Mouse (Mus musculus) layer of hippocampus, adult 11-12 months (tissue): ENCODE measurements around the gene H2-T23.
"Not testable (repeated sequence)": the region's sequence is repeated elsewhere in the genome, so short reads cannot be mapped to it uniquely, and the experiment has no call there.

Source experiments
- DNase-seq: peaks from one replicate; pipeline ENCODE4 v3.0.0; 2022; ENCODE audit warnings: low spot score

The H2-T23 gene

GRCm38 (mm10) chr17:36023710-36024654 lies 8.7 kb downstream of the H2-T23 start:
- no peak for DNase-seq

- no peak for DNase-seq
Measured at GRCm38 (mm10) chr17:36022922-36023321, 9.7 kb downstream of the H2-T23 start.

DNA sequence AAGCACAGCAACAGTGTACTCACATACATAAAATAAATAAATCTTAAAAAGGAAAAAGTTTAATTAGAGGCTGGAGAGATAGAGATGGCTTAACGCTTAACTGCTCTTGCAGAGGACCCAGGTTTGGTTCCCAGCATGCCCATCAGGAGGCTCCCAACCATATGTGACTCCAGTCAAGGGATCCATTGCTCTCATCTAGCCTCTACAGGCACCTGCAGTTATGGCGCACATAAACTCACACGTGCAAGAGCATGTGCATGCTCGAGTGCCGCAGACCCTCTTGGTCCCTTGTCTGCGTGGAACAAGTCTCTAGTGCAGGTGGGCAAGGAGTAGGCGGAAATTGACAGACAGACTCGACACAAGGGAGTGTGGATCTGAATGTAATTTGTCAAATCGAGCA lies 10.6 kb downstream of the H2-T23 start:
- no peak for DNase-seq

GRCm38 (mm10) chr17:36021309-36021708 lies 11.3 kb downstream of the H2-T23 start:
- no peak for DNase-seq

DNA sequence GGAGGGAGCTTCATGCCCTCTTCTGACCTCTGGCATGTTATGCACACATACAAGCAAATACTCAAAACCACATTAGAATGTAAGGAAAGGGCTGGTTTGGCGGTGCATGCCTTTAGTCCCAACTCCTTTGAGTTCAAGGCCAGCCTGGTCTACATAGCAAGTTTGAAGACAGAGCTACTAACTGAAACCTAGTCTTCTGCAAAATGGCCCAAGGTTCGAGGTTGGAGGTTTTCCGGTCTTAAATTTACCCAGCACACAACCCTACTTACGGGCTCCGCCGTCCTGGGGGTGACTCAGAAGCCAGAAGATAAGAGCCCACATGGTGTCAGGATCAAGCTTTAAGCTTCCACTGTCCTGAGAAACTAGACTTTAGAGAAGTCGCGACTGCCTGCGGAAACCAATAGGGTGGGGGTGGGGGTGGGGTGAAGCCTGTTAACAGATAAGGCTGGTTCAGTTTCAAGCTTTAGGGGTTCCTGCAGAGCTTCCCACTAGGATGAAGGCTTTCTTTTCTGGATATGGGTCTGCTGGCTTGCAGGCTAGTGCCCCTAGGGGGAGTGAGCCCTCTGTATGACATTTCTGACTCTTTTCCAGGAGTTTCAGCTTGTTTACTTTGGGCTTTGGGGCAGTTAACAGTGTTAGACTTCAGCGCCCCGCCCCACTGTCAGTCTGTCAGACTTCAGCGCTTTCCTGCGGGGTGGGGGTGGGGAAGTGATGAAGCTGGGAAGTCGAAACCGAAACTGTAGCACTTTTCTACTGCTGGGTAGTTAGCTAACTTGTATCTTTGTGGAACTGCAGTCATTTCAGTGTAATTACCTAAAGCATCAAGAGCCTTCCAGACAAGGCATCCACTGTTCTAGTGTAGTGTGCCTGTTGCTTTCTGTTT lies 12.2 kb downstream of the H2-T23 start, which contains the start of gene H2-T24:
H2-T24 (minus strand) TSS at position 370 of the 883 bp plus-strand sequence.
- peak; percentile 61 for DNase-seq

DNA sequence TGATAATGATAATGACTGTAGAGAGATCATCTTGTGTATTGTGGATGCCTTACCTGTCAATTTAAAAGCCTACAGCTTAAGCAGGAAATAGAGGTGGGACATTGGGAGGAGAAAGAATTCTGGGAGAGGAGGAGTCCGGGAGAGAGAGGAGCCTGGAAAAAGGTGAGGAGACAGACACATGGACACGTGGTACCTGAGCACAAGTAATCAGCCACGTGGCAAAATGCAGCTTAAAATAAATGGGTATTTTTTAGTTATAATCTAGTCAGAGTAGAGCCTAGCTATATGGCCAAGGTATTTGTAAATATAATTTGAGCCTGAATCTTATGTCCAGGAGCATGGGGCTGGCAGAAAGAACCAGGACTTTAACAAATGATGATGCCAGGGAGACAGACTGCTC lies 13.1 kb downstream of the H2-T23 start:
- DNase-seq: no peak

DNA sequence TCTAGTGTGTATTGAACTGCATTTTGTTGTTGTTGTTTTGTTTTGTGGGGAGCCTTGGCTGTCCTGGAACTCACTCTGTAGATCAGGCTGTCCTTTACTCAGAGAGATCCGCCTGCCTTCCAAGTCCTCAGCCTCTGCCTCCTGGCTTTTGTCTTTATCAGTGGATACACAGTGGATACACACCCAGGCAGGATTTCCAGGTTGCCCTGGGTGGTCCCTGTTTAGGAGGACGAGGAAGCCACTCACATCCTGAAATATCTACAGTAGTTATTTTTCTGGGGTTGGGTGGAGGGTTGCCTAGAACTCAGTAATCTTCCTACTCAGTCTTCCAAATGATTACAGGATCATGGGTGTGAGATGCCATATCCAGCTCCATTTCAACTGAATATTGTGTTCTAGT lies 13.7 kb downstream of the H2-T23 start:
- DNase-seq: no peak

- no peak for DNase-seq
Measured at GRCm38 (mm10) chr17:36017046-36017445, 15.6 kb downstream of the H2-T23 start.

GRCm38 (mm10) chr17:36014977-36015376 lies 17.7 kb downstream of the H2-T23 start:
- no peak for DNase-seq

DNA sequence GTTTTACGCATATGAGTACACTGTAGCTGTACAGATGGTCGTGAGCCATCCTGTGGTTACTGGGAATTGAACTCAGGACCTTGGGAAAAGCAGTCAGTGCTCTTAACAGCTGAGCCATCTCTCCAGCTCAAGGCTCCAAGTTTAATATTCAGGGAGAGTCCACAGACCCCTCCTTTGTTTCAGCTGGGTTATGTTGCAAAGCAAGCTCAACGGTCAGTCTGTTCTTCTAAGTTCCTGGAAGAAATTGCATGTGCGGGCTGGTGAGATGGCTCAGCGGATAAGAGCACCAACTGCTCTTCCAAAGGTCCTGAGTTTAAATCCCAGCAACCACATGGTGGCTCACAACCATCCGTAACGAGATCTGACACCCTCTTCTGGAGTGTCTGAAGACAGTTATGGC lies 28.2 kb downstream of the H2-T23 start:
- DNase-seq: not testable (repeated sequence)

GRCm38 (mm10) chr17:36003331-36003730 lies 29.3 kb downstream of the H2-T23 start:
- DNase-seq: no peak

- DNase-seq: no peak
Measured at GRCm38 (mm10) chr17:36001966-36002365, 30.7 kb downstream of the H2-T23 start.

DNA sequence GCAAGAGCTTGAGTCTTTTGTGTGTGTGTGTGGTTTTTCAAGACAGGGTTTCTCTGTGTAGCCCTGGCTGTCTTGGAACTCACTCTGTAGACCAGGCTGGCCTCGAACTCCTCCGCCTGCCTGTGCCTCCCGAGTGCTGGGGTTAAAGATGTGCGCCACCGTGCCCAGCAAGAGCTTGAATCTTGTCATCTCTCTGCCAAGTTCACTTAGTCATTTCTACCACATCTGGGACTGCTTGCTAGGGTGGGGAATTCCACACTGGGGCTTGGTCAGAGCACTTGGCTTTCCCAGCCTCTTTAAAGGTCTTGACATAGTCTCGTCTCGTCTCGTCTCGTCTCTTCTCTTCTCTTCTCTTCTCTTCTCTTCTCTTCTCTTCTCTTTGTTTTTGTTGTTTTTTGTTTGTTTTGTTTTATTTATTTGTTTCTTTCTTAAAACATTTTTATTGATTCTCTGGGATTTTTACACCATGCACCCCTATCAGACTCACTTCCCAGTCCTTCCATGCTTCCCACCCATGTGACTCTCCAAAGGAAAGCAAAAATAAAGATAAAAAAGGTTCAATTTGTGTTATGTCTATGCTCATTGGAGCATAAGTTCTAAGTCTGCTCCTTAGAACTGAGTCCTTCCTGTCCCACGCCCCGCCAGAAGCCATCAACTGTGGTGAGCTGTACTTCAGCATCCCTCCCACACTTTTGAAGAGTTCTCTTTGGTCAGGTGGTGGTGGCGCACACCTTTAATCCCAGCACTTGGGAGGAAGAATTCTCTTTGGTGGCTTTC lies 31.3 kb downstream of the H2-T23 start:
- no peak for DNase-seq

DNA sequence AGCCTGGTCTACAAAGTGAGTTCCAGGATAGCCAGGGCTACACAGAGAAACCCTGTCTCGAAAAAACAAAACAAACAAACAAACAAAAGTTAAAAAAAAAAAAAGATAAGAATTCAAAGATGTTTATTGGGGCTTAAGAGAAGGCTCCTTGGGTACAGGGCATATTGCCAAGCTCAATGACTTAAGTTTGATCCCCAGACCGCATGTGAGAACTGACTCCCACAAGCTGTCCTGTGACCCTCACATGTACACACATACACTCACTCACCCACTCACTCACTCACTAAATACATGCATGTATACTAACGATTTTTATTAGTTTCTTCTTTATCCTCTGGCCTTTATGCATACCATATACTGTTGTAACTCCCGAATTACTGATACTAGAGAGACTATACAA lies 32.3 kb downstream of the H2-T23 start:
- DNase-seq: no peak

DNA sequence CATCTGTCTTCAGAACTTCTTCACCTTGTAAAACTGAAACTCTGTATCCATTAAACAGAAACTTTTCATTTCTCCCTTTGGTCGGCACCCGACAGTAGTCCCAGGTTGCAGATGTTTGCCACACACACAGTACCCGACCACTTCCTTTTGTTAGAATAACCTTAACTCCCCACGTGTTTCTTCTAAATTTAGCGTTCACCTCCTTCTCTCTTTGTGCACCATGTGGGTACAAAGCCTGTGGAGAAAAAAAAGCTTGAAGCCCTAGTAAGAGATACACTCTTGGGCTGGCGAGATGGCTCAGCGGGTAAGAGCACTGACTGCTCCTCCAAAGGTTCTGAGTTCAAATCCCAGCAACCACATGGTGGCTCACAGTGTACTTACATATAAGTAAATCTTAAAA lies 33.3 kb downstream of the H2-T23 start:
- DNase-seq: no peak

DNA sequence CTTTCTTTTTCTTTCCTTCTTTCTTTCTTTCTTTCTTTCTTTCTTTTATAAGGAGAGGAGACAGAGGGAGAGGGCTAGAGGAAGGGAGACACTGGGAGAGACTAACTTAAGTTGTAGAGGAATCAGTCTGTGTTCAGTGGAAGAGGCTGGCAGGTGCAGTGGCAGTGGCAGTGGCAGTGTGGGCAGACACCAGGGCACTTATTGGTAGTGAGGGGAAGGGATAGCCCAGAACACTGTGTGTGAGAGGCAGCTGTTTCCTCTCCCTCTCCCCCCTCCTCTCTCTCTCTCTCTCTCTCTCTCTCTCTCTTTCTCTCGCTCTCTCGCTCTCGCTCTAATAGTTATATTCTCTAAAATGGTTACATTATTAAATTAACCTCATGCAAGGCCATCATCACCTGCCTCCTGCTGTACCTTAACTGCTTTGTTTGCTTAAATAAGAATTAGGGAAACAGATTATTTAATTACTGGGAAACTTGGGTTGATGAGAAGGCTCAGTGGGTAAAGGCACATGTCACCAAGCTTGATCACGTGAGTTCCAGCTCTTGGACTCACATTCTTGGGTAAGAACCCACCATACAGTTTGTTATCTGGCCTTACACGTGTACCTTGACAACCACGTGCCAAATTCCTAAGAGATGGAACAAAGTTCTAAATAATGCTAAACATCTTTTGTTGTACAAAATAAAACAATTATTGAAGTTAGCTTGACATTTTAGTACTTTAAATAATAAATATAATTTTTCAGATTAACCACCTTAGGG lies 33.9 kb downstream of the H2-T23 start:
- DNase-seq: no peak

DNA sequence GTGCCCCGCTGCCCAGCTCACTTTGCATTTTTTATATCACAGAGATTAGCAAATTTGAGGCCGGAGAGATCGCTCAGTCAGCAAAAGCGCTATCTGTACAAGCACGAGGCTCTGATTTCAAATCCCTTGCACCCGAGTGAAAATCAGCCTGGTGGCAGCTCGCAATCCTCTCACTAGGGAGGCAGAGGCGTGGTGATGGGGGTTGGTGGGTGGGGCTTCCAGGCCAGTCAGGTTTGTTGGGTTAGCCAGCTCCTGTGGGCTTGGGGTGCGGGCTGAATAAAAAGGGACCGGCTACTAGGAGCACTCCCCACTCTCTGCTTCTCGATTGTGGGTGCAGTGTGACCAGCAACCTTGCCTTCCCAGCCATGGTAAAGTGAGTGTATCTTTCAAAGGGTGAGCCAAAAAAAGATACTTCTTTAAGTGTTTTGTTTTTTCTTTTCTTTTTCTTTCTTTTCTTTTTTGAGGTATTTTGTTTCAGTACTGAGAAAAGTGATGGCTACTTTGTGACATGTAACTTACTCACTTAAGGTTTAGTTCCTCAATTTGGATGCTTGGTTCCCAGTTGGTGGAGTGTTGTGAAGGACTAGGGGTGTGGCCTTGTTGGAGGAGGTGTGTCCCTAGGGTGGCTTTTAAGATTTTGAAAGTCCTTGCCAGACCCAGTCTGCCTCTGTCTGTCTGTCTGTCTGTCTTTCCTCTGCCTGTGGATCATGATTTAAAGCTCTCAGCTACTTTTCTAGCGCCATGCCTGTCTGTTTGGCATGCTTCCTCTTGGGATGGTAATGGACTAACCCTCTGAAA lies 34.7 kb downstream of the H2-T23 start:
- no peak for DNase-seq

GRCm38 (mm10) chr17:35996949-35997348 lies 35.7 kb downstream of the H2-T23 start:
- DNase-seq: peak; percentile 98

GRCm38 (mm10) chr17:35994879-35995240 lies 37.8 kb downstream of the H2-T23 start:
- DNase-seq: no peak

GRCm38 (mm10) chr17:35994175-35994878 lies 38.3 kb downstream of the H2-T23 start:
- DNase-seq: peak; percentile 81
